Mouse (Mus musculus): ENCODE results near the gene Eapp. TPM values are rescaled to one million over a fixed set of nuclear protein-coding genes. Genes with fewer than 3 reads are reported as not detected.
"Not testable (repeated sequence)": the region's sequence is repeated elsewhere in the genome, so short reads cannot be mapped to it uniquely, and the experiment has no call there.

The Eapp gene
- polyA plus RNA-seq, 1 experiment from 2014 or later = 75.9 TPM

- Histone ChIP-seq H3K36me3 (peaks cover 16% of the 10 kb centered on the region), H3K9me3 (no peaks in the 10 kb centered on the region), H3K4me2 (no peak overlapping the region), H3K27me3 (no peaks in the 10 kb centered on the region), H3K4me1 (replicated peaks) (no peaks in the 10 kb centered on the region), H3K4me3 (no peak overlapping the region), H3K27ac (replicated peaks) (no peak overlapping the region), H3K9ac (no peak overlapping the region)
- 100% methylated on average over 1 of the region's 1 CpGs for WGBS
- ATAC-seq (ENCODE audit: low FRiP score, low read depth) = peak; percentile 38; the same call in 1 of the 2 replicates
Observed at GRCm38 (mm10) chr12:54668141-54668540, 27.6 kb downstream of the Eapp start.

DNA sequence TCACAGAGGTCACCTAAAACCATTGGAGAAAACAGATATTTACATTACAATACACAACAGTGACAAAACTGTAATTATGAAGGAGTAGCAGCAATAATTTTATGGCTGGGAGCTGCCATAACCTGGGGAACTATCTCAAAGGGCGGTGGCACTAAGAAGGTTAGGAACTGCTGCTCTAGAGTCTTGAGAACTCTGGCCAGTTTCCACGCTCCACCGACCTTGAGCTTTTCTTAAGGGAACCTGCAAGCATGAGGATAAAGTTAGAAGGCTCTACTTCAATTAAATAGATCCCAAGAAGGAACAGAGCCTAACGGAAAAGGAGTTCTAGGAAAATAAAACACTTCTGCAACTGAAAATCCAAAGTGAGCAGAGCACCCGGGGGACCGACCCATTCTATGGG lies 30.2 kb downstream of the Eapp start:
- Histone ChIP-seq H3K9me3 (no peaks in the 10 kb centered on the region), H3K27me3 (no peaks in the 10 kb centered on the region), H3K9ac (no peak overlapping the region), H3K4me3 (no peak overlapping the region), H3K4me1 (replicated peaks) (no peaks in the 10 kb centered on the region), H3K27ac (replicated peaks) (no peak overlapping the region), H3K36me3 (peaks cover 2% of the 10 kb centered on the region), H3K4me2 (no peak overlapping the region)
- no peak for ATAC-seq (ENCODE audit: low FRiP score, low read depth)
- WGBS = 85% methylated on average over 6 of the region's 6 CpGs

DNA sequence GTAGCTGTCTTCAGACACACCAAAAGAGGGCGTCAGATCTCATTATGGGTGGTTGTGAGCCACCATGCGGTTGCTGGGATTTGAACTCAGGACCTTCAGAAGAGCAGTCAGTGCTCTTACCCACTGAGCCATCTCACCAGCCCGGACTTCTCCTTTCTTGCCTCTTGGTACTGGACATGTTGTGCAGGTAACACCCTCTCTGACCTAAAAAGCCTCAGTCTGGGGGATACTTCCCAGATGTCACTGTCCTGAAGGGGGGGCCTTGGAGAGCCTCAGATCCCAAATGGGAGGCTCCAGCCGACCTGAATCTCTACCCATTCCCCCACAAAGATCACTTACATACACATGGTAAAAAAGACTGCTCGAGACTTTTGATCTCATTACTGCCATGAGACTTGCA lies 34.2 kb downstream of the Eapp start:
- ATAC-seq (ENCODE audit: low FRiP score, low read depth); H3K4me2 ChIP-seq; H3K4me3 ChIP-seq; H3K4me1 ChIP-seq (replicated peaks); H3K9ac ChIP-seq; H3K27ac ChIP-seq (replicated peaks); H3K36me3 ChIP-seq; H3K27me3 ChIP-seq; H3K9me3 ChIP-seq: not testable (repeated sequence)
- WGBS = 88% methylated on average over 5 of the region's 5 CpGs

- WGBS = 84% methylated on average over 3 of the region's 3 CpGs
- Histone ChIP-seq H3K9ac (no peak overlapping the region), H3K27me3 (no peaks in the 10 kb centered on the region), H3K4me2 (no peak overlapping the region), H3K36me3 (no peaks in the 10 kb centered on the region), H3K4me1 (replicated peaks) (peaks cover 15% of the 10 kb centered on the region), H3K27ac (replicated peaks) (no peak overlapping the region), H3K9me3 (no peaks in the 10 kb centered on the region), H3K4me3 (no peak overlapping the region)
- no peak for ATAC-seq (ENCODE audit: low FRiP score, low read depth)
Observed at GRCm38 (mm10) chr12:54659901-54660300, 35.8 kb downstream of the Eapp start.

DNA sequence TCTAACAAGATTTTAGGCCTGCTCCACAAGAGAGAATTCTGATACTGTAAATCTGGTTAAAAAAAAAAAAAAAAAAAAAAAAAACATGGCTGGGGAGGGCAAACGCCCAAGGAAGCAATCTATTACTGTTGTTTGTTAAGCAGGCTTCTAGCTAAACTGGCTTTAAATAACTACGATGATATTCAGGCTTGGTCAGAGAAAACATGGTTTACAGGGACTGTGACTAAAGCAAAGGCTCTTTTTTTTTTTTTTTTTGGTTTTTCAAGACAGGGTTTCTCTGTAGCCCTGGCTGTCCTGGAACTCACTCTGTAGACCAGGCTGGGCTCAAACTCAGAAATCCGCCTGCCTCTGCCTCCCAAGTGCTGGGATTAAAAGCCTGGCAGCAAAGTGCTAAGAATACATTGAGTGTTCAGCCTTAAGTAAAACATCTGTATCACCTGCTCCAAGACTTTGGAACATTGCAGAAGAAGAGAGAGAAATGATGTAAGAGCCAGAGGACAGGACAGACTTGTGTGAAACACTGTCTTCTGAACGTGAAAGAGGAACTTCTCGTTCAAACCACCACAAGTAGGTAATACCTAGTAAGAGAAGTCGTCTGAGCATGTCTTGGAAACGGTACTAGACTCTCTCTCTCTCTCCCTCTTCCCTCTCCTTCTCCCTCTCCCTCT lies 37.1 kb downstream of the Eapp start:
- ATAC-seq (ENCODE audit: low FRiP score, low read depth) = no peak
- WGBS = 82% methylated on average over 7 of the region's 7 CpGs
- no peak overlapping the region for H3K4me2 ChIP-seq
- no peaks in the 10 kb centered on the region for H3K36me3 ChIP-seq
- H3K4me3 ChIP-seq = no peak overlapping the region
- H3K9me3 ChIP-seq = no peaks in the 10 kb centered on the region
- H3K4me1 ChIP-seq (replicated peaks) = peaks cover 23% of the 10 kb centered on the region
- no peaks in the 10 kb centered on the region for H3K27me3 ChIP-seq
- H3K27ac ChIP-seq (replicated peaks) = no peak overlapping the region
- H3K9ac ChIP-seq = no peak overlapping the region

DNA sequence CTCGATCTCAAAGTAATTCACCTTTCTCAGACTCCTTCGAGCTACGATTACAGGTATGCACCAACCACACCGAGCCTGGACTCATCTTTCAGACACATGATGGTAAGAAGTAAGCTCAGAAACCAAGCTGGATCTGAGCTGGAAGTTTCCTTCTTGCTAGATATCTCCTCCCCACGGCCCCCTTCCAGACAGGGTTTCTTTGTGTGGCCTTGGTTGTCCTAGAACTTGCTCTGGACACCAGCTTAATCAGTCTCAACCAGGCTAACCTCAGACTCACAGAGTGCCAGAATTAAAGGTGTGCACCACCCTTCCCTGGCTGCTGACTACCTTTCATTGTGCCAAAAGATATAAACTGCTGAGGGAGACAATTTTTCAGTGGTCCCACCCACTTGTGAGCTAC lies 37.7 kb downstream of the Eapp start:
- no peak for ATAC-seq (ENCODE audit: low FRiP score, low read depth)
- H3K4me3 ChIP-seq = no peak overlapping the region
- H3K4me2 ChIP-seq = no peak overlapping the region
- no peak overlapping the region for H3K9ac ChIP-seq
- no peaks in the 10 kb centered on the region for H3K36me3 ChIP-seq
- no peaks in the 10 kb centered on the region for H3K27me3 ChIP-seq
- H3K9me3 ChIP-seq = no peaks in the 10 kb centered on the region
- H3K27ac ChIP-seq (replicated peaks) = no peak overlapping the region
- WGBS = 99% methylated on average over 5 of the region's 5 CpGs
- H3K4me1 ChIP-seq (replicated peaks) = peaks cover 23% of the 10 kb centered on the region

DNA sequence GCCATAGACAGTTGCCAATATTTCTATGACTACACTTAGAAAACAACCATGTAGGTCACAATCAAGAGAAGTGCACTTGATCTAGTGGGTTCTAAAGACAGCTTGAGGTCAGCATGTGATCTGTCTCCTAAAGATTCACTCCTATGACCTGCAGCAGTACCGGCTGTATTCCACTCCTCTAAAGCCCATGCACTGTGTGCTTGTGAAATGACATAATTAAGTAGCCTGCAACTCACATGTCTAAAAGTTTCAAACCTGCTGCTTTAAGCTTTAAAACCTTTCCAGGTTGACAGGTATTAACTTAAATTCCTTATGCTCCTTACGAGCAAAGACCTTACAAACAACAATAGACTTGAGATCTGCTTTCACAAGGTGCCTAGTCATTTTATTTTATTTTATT lies 38.5 kb downstream of the Eapp start:
- WGBS = 62% methylated on average over 2 of the region's 2 CpGs
- H3K4me3 ChIP-seq = peak overlapping the region; percentile 66
- no peak for ATAC-seq (ENCODE audit: low FRiP score, low read depth)
- peak overlapping the region; percentile 67 for H3K4me2 ChIP-seq
- no peaks in the 10 kb centered on the region for H3K36me3 ChIP-seq
- peak overlapping the region; percentile 85 for H3K27ac ChIP-seq (replicated peaks)
- H3K9ac ChIP-seq = no peak overlapping the region
- no peaks in the 10 kb centered on the region for H3K27me3 ChIP-seq
- H3K4me1 ChIP-seq (replicated peaks) = peaks cover 30% of the 10 kb centered on the region
- no peaks in the 10 kb centered on the region for H3K9me3 ChIP-seq

- peak within 1 kb of the TSS; percentile 80 for H3K9ac ChIP-seq
- peak within 1 kb of the TSS; percentile 66 for H3K4me3 ChIP-seq
- WGBS = 7% methylated on average over 53 of the region's 53 CpGs
- H3K36me3 ChIP-seq = no peaks in the 10 kb centered on the region
- no peaks in the 10 kb centered on the region for H3K27me3 ChIP-seq
- H3K4me1 ChIP-seq (replicated peaks) = peaks cover 34% of the 10 kb centered on the region
- H3K9me3 ChIP-seq = no peaks in the 10 kb centered on the region
- peak within 1 kb of the TSS; percentile 85 for H3K27ac ChIP-seq (replicated peaks)
- peak within 1 kb of the TSS; percentile 67 for H3K4me2 ChIP-seq
- ATAC-seq (ENCODE audit: low FRiP score, low read depth) = peak; percentile 100
Observed at GRCm38 (mm10) chr12:54656396-54657171, 39.1 kb downstream of the Eapp start, which contains the start of gene Sptssa. Gene Sptssa (minus strand): TSS chr12:54656573.

DNA sequence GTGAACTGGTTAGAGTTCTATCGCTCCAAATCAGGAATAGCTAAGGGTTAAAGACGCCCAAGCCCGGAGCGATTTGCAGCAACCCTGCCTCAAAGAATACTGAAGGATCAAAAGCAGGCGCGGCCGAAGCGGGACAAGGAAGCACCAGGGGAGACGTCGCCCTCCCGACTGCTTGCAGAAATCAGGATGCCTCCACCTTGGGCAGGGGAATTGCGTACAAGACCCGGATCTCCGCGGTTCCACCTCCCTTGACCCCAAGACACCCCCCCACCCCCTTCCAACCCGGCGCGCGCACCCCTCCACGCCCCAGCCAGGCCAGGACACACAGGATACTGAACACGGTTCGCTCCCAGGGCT lies 39.7 kb downstream of the Eapp start:
- peaks cover 34% of the 10 kb centered on the region for H3K4me1 ChIP-seq (replicated peaks)
- no peaks in the 10 kb centered on the region for H3K9me3 ChIP-seq
- under 1% methylated on average over 22 of the region's 22 CpGs for WGBS
- no peak for ATAC-seq (ENCODE audit: low FRiP score, low read depth)
- peak overlapping the region; percentile 80 for H3K9ac ChIP-seq
- peak overlapping the region; percentile 66 for H3K4me3 ChIP-seq
- no peaks in the 10 kb centered on the region for H3K27me3 ChIP-seq
- H3K27ac ChIP-seq (replicated peaks) = peak overlapping the region; percentile 85
- H3K4me2 ChIP-seq = peak overlapping the region; percentile 67
- no peaks in the 10 kb centered on the region for H3K36me3 ChIP-seq

DNA sequence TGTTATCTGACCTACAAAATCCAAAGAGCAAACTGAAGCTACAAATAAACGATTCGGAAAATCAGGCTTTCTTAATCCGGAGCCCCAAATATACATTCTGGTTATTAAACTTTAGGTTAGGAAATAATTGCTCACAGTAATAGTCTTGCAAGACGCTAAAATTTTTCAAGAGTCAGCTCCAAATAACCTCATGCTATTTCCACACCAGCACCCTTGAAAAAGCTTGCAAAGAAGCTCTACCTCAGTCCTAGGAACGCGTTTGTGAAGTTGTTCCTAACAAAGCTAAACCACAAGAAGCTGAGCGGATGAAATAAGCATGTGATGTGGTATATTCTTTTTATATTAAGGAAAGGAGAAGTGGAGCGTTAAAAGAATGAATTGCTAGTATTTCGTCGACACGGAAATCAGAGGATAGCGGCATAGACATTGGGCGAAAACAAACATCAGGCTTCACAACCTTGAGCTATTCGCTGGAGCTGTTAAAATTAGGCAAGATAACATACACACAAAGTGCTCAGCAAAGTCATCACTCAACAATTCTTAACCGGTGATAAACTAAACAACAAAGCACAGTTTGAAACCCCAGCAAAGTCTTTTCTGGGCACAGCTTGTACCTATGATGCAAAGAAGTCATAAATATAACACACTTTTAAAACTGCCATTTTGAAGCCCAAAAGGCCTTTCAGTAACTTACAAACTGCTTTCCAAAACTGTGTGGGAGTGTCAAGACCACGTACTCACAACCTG lies 40.2 kb downstream of the Eapp start:
- Histone ChIP-seq H3K9me3 (no peaks in the 10 kb centered on the region), H3K4me2 (peak overlapping the region; percentile 67), H3K4me1 (replicated peaks) (peaks cover 34% of the 10 kb centered on the region), H3K36me3 (no peaks in the 10 kb centered on the region), H3K4me3 (peak overlapping the region; percentile 66), H3K9ac (peak overlapping the region; percentile 80), H3K27me3 (no peaks in the 10 kb centered on the region), H3K27ac (replicated peaks) (peak overlapping the region; percentile 85)
- ATAC-seq (ENCODE audit: low FRiP score, low read depth) = no peak
- 22% methylated on average over 16 of the region's 16 CpGs for WGBS

DNA sequence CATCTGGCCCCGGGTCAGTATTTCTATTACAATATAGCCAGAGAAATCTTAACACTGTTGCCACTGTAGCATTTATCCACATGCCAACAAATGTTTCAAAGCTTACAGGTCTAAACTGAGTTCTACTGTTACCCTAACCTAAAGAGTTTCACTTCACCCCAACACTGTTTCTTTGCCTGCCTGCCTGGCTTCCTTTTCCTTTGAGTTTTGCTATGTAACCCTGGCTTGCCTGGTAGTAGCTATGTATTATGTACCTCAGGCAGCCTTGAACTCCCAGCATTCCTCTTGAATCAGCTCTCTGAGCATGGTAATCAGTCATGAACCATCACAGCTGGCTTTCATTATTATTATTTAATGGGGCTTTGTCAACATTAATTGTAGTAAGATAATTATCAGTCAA lies 41.0 kb downstream of the Eapp start:
- Histone ChIP-seq H3K9ac (0 out of 2 replicates have a peak overlapping the region, but pooled peaks have one; percentile 3), H3K36me3 (no peaks in the 10 kb centered on the region), H3K27ac (replicated peaks) (no peak overlapping the region), H3K4me2 (peak overlapping the region; percentile 67), H3K27me3 (no peaks in the 10 kb centered on the region), H3K4me1 (replicated peaks) (peaks cover 34% of the 10 kb centered on the region), H3K9me3 (no peaks in the 10 kb centered on the region), H3K4me3 (peak overlapping the region; percentile 66)
- WGBS = 86% methylated on average over 1 of the region's 1 CpGs
- no peak for ATAC-seq (ENCODE audit: low FRiP score, low read depth)

GRCm38 (mm10) chr12:54654141-54654540 lies 41.6 kb downstream of the Eapp start:
- no peak overlapping the region for H3K9ac ChIP-seq
- ATAC-seq (ENCODE audit: low FRiP score, low read depth) = no peak
- H3K27me3 ChIP-seq = no peaks in the 10 kb centered on the region
- H3K4me2 ChIP-seq = peak overlapping the region; percentile 67
- 88% methylated on average over 4 of the region's 4 CpGs for WGBS
- no peak overlapping the region for H3K27ac ChIP-seq (replicated peaks)
- no peaks in the 10 kb centered on the region for H3K36me3 ChIP-seq
- H3K4me1 ChIP-seq (replicated peaks) = peaks cover 34% of the 10 kb centered on the region
- H3K9me3 ChIP-seq = no peaks in the 10 kb centered on the region
- H3K4me3 ChIP-seq = no peak overlapping the region

All from hindbrain, embryonic 15.5 days (tissue).